Mouse (Mus musculus) mature B cell (primary cell): ENCODE data around the gene Aff3.

ENCODE experiments used
- in situ Hi-C: fragments of 300-500 bp; cut with MboI; formaldehyde crosslinking; loops from 2 replicates; pipeline ENCODE4 v1.14.3; 2019

Aff3 gene

GRCm38 (mm10) chr1:38324206-38324605, 340.5 kb downstream of the Aff3 start:
- in situ Hi-C loops, result no loop called here

GRCm38 (mm10) chr1:38321861-38322260, 342.9 kb downstream of the Aff3 start:
- in situ Hi-C loops, result no loop called here

GRCm38 (mm10) chr1:38320971-38321305, 343.8 kb downstream of the Aff3 start:
- in situ Hi-C loops, result no loop called here

- in situ Hi-C loops, result no loop called here
Observed at GRCm38 (mm10) chr1:38320126-38320970, 344.4 kb downstream of the Aff3 start.

- in situ Hi-C loops, result no loop called here
Observed at GRCm38 (mm10) chr1:38318614-38319013, 346.1 kb downstream of the Aff3 start.

GRCm38 (mm10) chr1:38315992-38316391, 348.8 kb downstream of the Aff3 start:
- in situ Hi-C loops, result no loop called here

GRCm38 (mm10) chr1:38310496-38310895, 354.3 kb downstream of the Aff3 start:
- in situ Hi-C loops, result no loop called here

- in situ Hi-C loops, result no loop called here
Observed at GRCm38 (mm10) chr1:38310076-38310475, 354.7 kb downstream of the Aff3 start.

- in situ Hi-C loops, result no loop called here
Observed at GRCm38 (mm10) chr1:38309341-38309740, 355.4 kb downstream of the Aff3 start.

- in situ Hi-C loops, result no loop called here
Observed at GRCm38 (mm10) chr1:38308705-38308996, 356.1 kb downstream of the Aff3 start.

GRCm38 (mm10) chr1:38307821-38308704, 356.7 kb downstream of the Aff3 start:
- in situ Hi-C loops, result no loop called here

- in situ Hi-C loops, result no loop called here
Observed at GRCm38 (mm10) chr1:38307234-38307633, 357.5 kb downstream of the Aff3 start.

- in situ Hi-C loops, result no loop called here
Observed at GRCm38 (mm10) chr1:38306146-38306545, 358.6 kb downstream of the Aff3 start.

GRCm38 (mm10) chr1:38304376-38304775, 360.4 kb downstream of the Aff3 start:
- in situ Hi-C loops, result no loop called here

GRCm38 (mm10) chr1:38298291-38298690, 366.5 kb downstream of the Aff3 start:
- in situ Hi-C loops, result no loop called here

GRCm38 (mm10) chr1:38294906-38295305, 369.8 kb downstream of the Aff3 start:
- in situ Hi-C loops, result no loop called here

- in situ Hi-C loops, result no loop called here
Observed at GRCm38 (mm10) chr1:38294336-38294695, 370.4 kb downstream of the Aff3 start.

- in situ Hi-C loops, result no loop called here
Observed at GRCm38 (mm10) chr1:38293671-38294335, 371.0 kb downstream of the Aff3 start.

GRCm38 (mm10) chr1:38292851-38293250, 371.9 kb downstream of the Aff3 start:
- in situ Hi-C loops, result no loop called here

- in situ Hi-C loops, result no loop called here
Observed at GRCm38 (mm10) chr1:38291915-38292314, 372.8 kb downstream of the Aff3 start.

GRCm38 (mm10) chr1:38291497-38291896, 373.3 kb downstream of the Aff3 start:
- in situ Hi-C loops, result no loop called here

GRCm38 (mm10) chr1:38290881-38291280, 373.9 kb downstream of the Aff3 start:
- in situ Hi-C loops, result no loop called here

- in situ Hi-C loops, result no loop called here
Observed at GRCm38 (mm10) chr1:38289891-38290290, 374.9 kb downstream of the Aff3 start.
